Comparison of ENCODE assay signal across 23 mouse cellular contexts in genomic region chr1:176828666-176829065, GRCm38 (mm10). TPM values are rescaled to one million over a fixed set of nuclear protein-coding genes. Genes with fewer than 3 reads are reported as not detected.
DNase-seq lines count a peak whose midpoint lies in the region; ATAC-seq and TF ChIP-seq lines count a peak whose summit lies in the region.
"Had no signal": no experiment of that assay in that cellular context is flagged by ENCODE, and none has a peak within 500 bp of the region (broad histone marks: within the 10 kb centered on the region; RNA-seq: fewer than 3 reads in every experiment).

No protein-coding gene starts in this region.

- H3K9me3 ChIP-seq in liver, postnatal 0 days (ENCODE audit: low read length): no peaks in the 10 kb centered on the region
- H3K9me3 ChIP-seq in liver, embryonic 12.5 days (replicated peaks): no peaks in the 10 kb centered on the region
- no peaks in the 10 kb centered on the region for H3K9me3 ChIP-seq in lung, postnatal 0 days (ENCODE audit: low read length)
- H3K9me3 ChIP-seq: embryonic facial prominence, embryonic 15.5 days; forebrain, embryonic 10.5 days; hindbrain, embryonic 12.5 days had no signal

- no peak overlapping the region for H3K4me2 ChIP-seq in liver, postnatal 0 days (ENCODE audit: low read depth, low read length)
- no peak overlapping the region for H3K4me2 ChIP-seq in liver, embryonic 12.5 days
- no peak overlapping the region for H3K4me2 ChIP-seq in lung, postnatal 0 days (replicated peaks; ENCODE audit: low read depth, low read length)
- H3K4me2 ChIP-seq: embryonic facial prominence, embryonic 15.5 days; hindbrain, embryonic 12.5 days had no signal

- H3K27ac ChIP-seq in gastrocnemius, adult 2 months: peak overlapping the region; percentile 88
- peak overlapping the region; percentile 69 for H3K27ac ChIP-seq in liver, postnatal 0 days (ENCODE audit: low read depth)
- no peak overlapping the region for H3K27ac ChIP-seq in liver, embryonic 12.5 days
- H3K27ac ChIP-seq in lung, postnatal 0 days (ENCODE audit: low read length): no peak overlapping the region
- H3K27ac ChIP-seq: embryonic facial prominence, embryonic 15.5 days; forebrain, embryonic 10.5 days; hindbrain, embryonic 12.5 days had no signal

- ATAC-seq in liver, postnatal 0 days: no peak
- no peak for ATAC-seq in liver, embryonic 12.5 days
- ATAC-seq in lung, postnatal 0 days: no peak
- ATAC-seq: forebrain, embryonic 14.5 days; hindbrain, embryonic 16.5 days; inflammation-experienced regulatory T-cells, adult 6 months had no signal

- WGBS in liver, postnatal 0 days (ENCODE audit: insufficient replicate concordance): 85% methylated on average over 12 of the region's 12 CpGs
- 78% methylated on average over 12 of the region's 12 CpGs for WGBS in liver, embryonic 12.5 days (ENCODE audit: insufficient replicate concordance)
- 89% methylated on average over 12 of the region's 12 CpGs for WGBS in lung, postnatal 0 days

- 0 out of 2 replicates have a peak, but pooled peaks cover 10% of the 10 kb centered on the region for H3K36me3 ChIP-seq in liver, postnatal 0 days (replicated peaks; ENCODE audit: insufficient read depth, low read length)
- 0 out of 2 replicates have a peak, but pooled peaks cover 3% of the 10 kb centered on the region for H3K36me3 ChIP-seq in liver, embryonic 12.5 days
- H3K36me3 ChIP-seq in lung, postnatal 0 days (ENCODE audit: insufficient read depth, low read length): no peaks in the 10 kb centered on the region
- H3K36me3 ChIP-seq: embryonic facial prominence, embryonic 15.5 days; forebrain, embryonic 10.5 days had no signal

- peak; percentile 82 for DNase-seq in gastrocnemius, adult 2 months
- DNase-seq in gastrocnemius, postnatal 4 days (ENCODE audit: low spot score in 2 of 2): no peak
- no peak for DNase-seq in liver, postnatal 0 days
- peak; percentile 48 for DNase-seq in gastrocnemius, postnatal 25 days
- no peak for DNase-seq in lung, postnatal 0 days (ENCODE audit: low spot score)
- DNase-seq: adrenal gland, adult 2 months; adrenal gland, postnatal 25 days; cerebellum, adult 11 months; cerebellum, adult 8-10 months; cerebellum, postnatal 14 days; embryo, embryonic 11 days; heart, postnatal 10 days; heart, postnatal 4 days had no signal

- no peak for TF ChIP-seq CTCF in gastrocnemius, adult 2 months (IDR thresholded peaks at IDR 0.05)
- no peak for TF ChIP-seq CTCF in liver, postnatal 0 days (IDR thresholded peaks at IDR 0.05; ENCODE audit: low read depth)
- no peak for TF ChIP-seq CTCF in lung, postnatal 0 days (IDR thresholded peaks at IDR 0.05)

- no peak overlapping the region for H3K9ac ChIP-seq in liver, postnatal 0 days (replicated peaks)
- H3K9ac ChIP-seq in liver, embryonic 12.5 days: no peak overlapping the region
- no peak overlapping the region for H3K9ac ChIP-seq in lung, postnatal 0 days (replicated peaks; ENCODE audit: low read depth)
- H3K9ac ChIP-seq: embryonic facial prominence, embryonic 15.5 days; hindbrain, embryonic 12.5 days had no signal

- TF ChIP-seq EP300 in liver, postnatal 0 days (IDR thresholded peaks at IDR 0.05; ENCODE audit: low read depth): no peak
- TF ChIP-seq EP300 in lung, postnatal 0 days (IDR thresholded peaks at IDR 0.05): no peak

- intact Hi-C loops in gastrocnemius, adult 2 months (cut with DNase I): no loop called here

- no peaks in the 10 kb centered on the region for H3K27me3 ChIP-seq in liver, postnatal 0 days (ENCODE audit: insufficient read depth, low read length)
- peaks cover 5% of the 10 kb centered on the region for H3K27me3 ChIP-seq in liver, embryonic 12.5 days (replicated peaks)
- H3K27me3 ChIP-seq in lung, postnatal 0 days (replicated peaks; ENCODE audit: insufficient read depth, low read length): no peaks in the 10 kb centered on the region
- H3K27me3 ChIP-seq: CH12.LX; embryonic facial prominence, embryonic 15.5 days; hindbrain, embryonic 12.5 days; Patski had no signal

- peaks cover 18% of the 10 kb centered on the region for H3K4me1 ChIP-seq in liver, postnatal 0 days (ENCODE audit: insufficient read depth)
- H3K4me1 ChIP-seq in liver, embryonic 12.5 days: peaks cover 31% of the 10 kb centered on the region
- no peaks in the 10 kb centered on the region for H3K4me1 ChIP-seq in lung, postnatal 0 days (ENCODE audit: insufficient read depth, low read depth, low read length)
- H3K4me1 ChIP-seq: embryonic facial prominence, embryonic 15.5 days; forebrain, embryonic 10.5 days; hindbrain, embryonic 12.5 days had no signal

- H3K4me3 ChIP-seq in gastrocnemius, adult 2 months: peak overlapping the region; percentile 15; the same call in 1 of the 2 replicates
- no peak overlapping the region for H3K4me3 ChIP-seq in liver, postnatal 0 days (ENCODE audit: low read depth, low read length)
- H3K4me3 ChIP-seq in liver, embryonic 12.5 days: no peak overlapping the region
- no peak overlapping the region for H3K4me3 ChIP-seq in lung, postnatal 0 days (ENCODE audit: low read depth, low read length)
- H3K4me3 ChIP-seq: embryonic facial prominence, embryonic 15.5 days; erythroblast, embryonic 14.5 days; forebrain, embryonic 10.5 days; hindbrain, embryonic 12.5 days had no signal

RNA-seq across cellular contexts. Expression of gene Sdccag8, which starts 14.2 kb away (rescaled TPM):
- 1 to 10 TPM; 4.0 to 4.9 TPM for total RNA-seq in gastrocnemius, adult 2 months (2021)
- 1 to 10 TPM; 8.3 to 8.4 TPM for total RNA-seq in gastrocnemius, postnatal 4 days (2021)
- polyA plus RNA-seq in liver, postnatal 0 days (2015; fragmentation: Nextera tagmentation; extraction: Ambion mirVana): 4.2 and 4.5 TPM in 2 replicates
- 6.4 and 6.7 TPM in 2 replicates for polyA plus RNA-seq in liver, embryonic 12.5 days (2016; fragmentation: Nextera tagmentation; extraction: Ambion mirVana)
- 1 to 10 TPM; 3.8 to 3.9 TPM for total RNA-seq in gastrocnemius, postnatal 25 days (2021)
- polyA plus RNA-seq in lung, postnatal 0 days (2015; fragmentation: Nextera tagmentation; extraction: Ambion mirVana): 14.5 and 15.9 TPM in 2 replicates

RNA-seq across cellular contexts. Expression of gene Cep170, which starts 14.8 kb away (rescaled TPM):
- 10 to 100 TPM; 14.5 to 16.2 TPM for total RNA-seq in gastrocnemius, adult 2 months (2021)
- 10 to 100 TPM; 59.8 to 65.1 TPM for total RNA-seq in gastrocnemius, postnatal 4 days (2021)
- 2.6 and 4.4 TPM in 2 replicates for polyA plus RNA-seq in liver, postnatal 0 days (2015; fragmentation: Nextera tagmentation; extraction: Ambion mirVana)
- polyA plus RNA-seq in liver, embryonic 12.5 days (2016; fragmentation: Nextera tagmentation; extraction: Ambion mirVana): 9.4 and 11.5 TPM in 2 replicates
- total RNA-seq in gastrocnemius, postnatal 25 days (2021): 10 to 100 TPM; 15.6 to 19.2 TPM
- 12.7 and 12.8 TPM in 2 replicates for polyA plus RNA-seq in lung, postnatal 0 days (2015; fragmentation: Nextera tagmentation; extraction: Ambion mirVana)

Comparison
In these comparisons a context has a peak if more than half of its experiments do, and no peak if none do; other contexts are left out.
1. DNase-seq: peak in gastrocnemius, adult 2 months (single experiment) and gastrocnemius, postnatal 25 days (single experiment); none in gastrocnemius, postnatal 4 days (0 of 2), liver, postnatal 0 days (single experiment) and lung, postnatal 0 days (single experiment).
2. H3K27ac ChIP-seq: peak in gastrocnemius, adult 2 months (single experiment) and liver, postnatal 0 days (single experiment); none in liver, embryonic 12.5 days (single experiment) and lung, postnatal 0 days (single experiment).